Mouse (Mus musculus) Patski (cell line): ENCODE data around the gene Mef2b. TPM values are rescaled to one million over a fixed set of nuclear protein-coding genes. Genes with fewer than 3 reads are reported as not detected.
A peak's percentile ranks its signal among the peaks of the same experiment; 100 is the strongest.
"Not testable (repeated sequence)": the region's sequence is repeated elsewhere in the genome, so short reads cannot be mapped to it uniquely, and the experiment has no call there.

Experiments
- ATAC-seq: fragments of 100-300 bp; one replicate; pipeline ENCODE4 v1.8.0; 2021
- CTCF ChIA-PET: fragments of 350-600 bp; sonication (Branson Sonifier 250); formaldehyde crosslinking; loops from one replicate; lab custom pipeline; 2022; ENCODE audit warnings: inconsistent platforms; lab: Charles Lee
- POLR2A ChIA-PET: fragments of 350-600 bp; sonication (Branson Sonifier 250); formaldehyde crosslinking; loops from one replicate; lab custom pipeline; 2022; ENCODE audit warnings: antibody characterized with exemption, inconsistent platforms; lab: Charles Lee
- DNase-seq: peaks from one replicate; pipeline ENCODE4 v3.0.0-alpha.2; 2011; ENCODE audit warnings: low read depth, low spot score
- H3K27me3 ChIP-seq: fragments of 371-371 bp; one replicate; pipeline ENCODE4 v1.5.1; 2021
- CTCF ChIP-seq: fragments of 100-300 bp; IDR thresholded peaks from one replicate; pipeline ENCODE4 v1.5.1; 2021
- in situ Hi-C: fragments of 300-500 bp; cut with MboI; formaldehyde crosslinking; loops from 3 replicates; pipeline ENCODE4 v1.11.1; 2018; ENCODE audit warnings: low pct_unique_long_range_greater_than_20kb, mixed read lengths
- polyA plus RNA-seq: library from polyadenylated mRNA; unstranded; gene quantifications from one replicate; pipeline ENCODE4 v1.2.3, GENCODE M21; 2021

The Mef2b gene
- polyA plus RNA-seq, 1 experiment from 2014 or later: 0.54 TPM

DNA sequence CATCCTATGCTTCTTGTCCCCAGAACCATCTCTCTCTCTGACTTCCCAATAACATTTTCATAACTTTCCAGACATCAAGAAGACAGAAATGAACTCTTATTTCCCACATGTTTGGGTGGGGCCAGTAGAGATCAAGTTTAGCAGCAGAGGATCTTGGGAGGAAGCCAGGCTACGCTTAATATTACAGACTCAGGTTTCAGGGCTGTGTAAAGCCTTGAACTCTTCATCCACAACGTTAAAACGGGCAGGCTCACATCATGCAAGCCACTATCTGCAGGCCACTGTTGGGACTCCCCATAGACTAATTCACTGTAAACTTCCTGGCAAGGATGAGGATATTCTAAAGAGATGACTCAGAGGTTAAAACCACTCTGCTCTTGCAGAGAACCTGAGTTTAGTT, 74.9 kb downstream of the Mef2b start:
- in situ Hi-C loops: no loop called here
- ChIA-PET POLR2A (no interaction called here), CTCF (interaction anchor here (1.2 kb wide), 1 partner anchor 15 kb away, joined by 3 read pairs; no protein-coding TSS in a partner anchor)
- H3K27me3 ChIP-seq: no peaks in the 10 kb centered on the region
- no peak for DNase-seq
- no peak for ATAC-seq
- no peak for TF ChIP-seq CTCF

DNA sequence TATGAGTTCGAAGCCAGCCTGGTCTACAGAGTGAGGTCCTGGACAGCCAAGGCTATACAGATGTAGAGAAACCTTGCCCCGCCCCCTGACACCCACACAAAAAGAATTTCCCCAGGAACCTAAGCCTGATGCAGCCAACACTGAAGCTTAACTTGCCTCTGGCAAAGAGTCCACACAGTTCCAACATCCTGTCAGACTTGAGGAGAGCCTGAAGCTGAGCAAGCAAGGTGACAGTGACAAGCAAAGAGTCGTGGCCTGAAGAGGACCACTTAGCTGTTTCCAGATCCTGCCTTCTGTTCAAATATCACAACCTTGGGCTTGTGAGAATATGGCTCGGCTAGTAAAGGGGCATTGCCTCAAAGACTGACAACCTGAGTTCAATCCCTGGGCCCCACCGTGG, 75.6 kb downstream of the Mef2b start:
- H3K27me3 ChIP-seq: no peaks in the 10 kb centered on the region
- no peak for TF ChIP-seq CTCF
- no peak for ATAC-seq
- CTCF ChIA-PET: interaction anchor here (1.2 kb wide), 1 partner anchor 15 kb away, joined by 3 read pairs; no protein-coding TSS in a partner anchor
- no peak for DNase-seq
- in situ Hi-C loops: no loop called here
- POLR2A ChIA-PET: no interaction called here

DNA sequence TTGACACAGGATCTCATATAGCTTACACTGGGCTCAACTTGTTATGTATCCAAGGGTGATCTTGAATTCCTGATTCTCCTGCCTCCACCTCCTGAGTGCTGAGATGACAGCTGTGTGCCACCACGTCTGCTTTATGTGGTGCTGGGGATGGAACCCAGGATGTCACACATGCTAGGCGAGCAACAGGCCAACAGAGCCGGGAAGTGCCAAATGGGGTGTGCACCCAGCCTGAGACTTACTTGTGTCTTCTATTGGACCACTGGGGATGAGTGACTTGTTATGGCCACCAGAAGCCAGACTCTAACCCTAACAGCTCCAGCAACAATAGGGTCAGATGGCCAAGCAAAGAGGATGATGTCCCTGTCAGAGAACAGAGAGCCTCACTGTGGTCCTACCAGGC, 76.7 kb downstream of the Mef2b start:
- ATAC-seq, H3K27me3 ChIP-seq, DNase-seq, in situ Hi-C loops: not testable (repeated sequence)
- ChIA-PET POLR2A (interaction anchor here (0.6 to 1.4 kb wide), 2 partner anchors 54 to 163 kb away, joined by 3 to 4 read pairs; no protein-coding TSS in a partner anchor), CTCF (interaction anchor here (0.7 kb wide), 1 partner anchor 10 kb away, joined by 3 read pairs; no protein-coding TSS in a partner anchor)

DNA sequence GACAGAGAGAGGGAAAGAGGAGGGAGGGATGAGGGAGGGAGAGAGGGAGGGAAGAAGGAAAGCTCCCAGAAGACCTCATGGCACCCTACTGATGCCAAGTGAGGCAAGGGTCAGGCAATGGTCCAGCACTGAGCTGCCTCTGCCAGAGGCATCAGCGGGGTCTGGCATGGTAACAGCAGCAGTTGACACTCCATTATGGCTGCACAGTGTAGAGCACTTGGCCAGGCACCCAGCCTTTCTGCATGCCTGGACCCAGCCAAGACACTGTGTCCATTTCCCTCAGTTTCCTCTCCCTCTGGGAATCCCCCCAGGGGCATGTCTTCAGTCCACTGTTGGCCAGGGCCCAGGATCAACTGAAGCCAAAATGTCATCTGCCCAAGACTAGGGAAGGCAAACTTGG, 77.1 kb downstream of the Mef2b start:
- POLR2A ChIA-PET: interaction anchor here (1.4 kb wide), 1 partner anchor 163 kb away, joined by 4 read pairs; no protein-coding TSS in a partner anchor
- CTCF ChIA-PET: no interaction called here
- DNase-seq (peak; percentile 67), ATAC-seq (no peak)
- TF ChIP-seq CTCF: no peak
- H3K27me3 ChIP-seq: no peaks in the 10 kb centered on the region
- in situ Hi-C loops: no loop called here

Other genes with a start within 250 kb of the Mef2b start
- gene Tssk6, start 237.5 kb upstream of the Mef2b start, polyA plus RNA-seq: 3.7 TPM
- 199 TPM for gene Ndufa13, start 237.2 kb upstream of the Mef2b start, polyA plus RNA-seq
- gene Yjefn3, start 237.0 kb upstream of the Mef2b start, polyA plus RNA-seq: 5.3 TPM
- 75.2 TPM for gene Gatad2a, start 143.3 kb upstream of the Mef2b start, polyA plus RNA-seq
- 53.4 TPM for gene Mau2, start 97.0 kb upstream of the Mef2b start, polyA plus RNA-seq
- 37.0 TPM for gene Sugp1, start 96.9 kb upstream of the Mef2b start, polyA plus RNA-seq
- 1.3 TPM for gene Tm6sf2, start 66.8 kb upstream of the Mef2b start, polyA plus RNA-seq
- gene Hapln4, start 56.3 kb upstream of the Mef2b start, polyA plus RNA-seq: 7.3 TPM
- 0.01 TPM for gene Ncan, start 18.8 kb upstream of the Mef2b start, polyA plus RNA-seq
- 35.1 TPM for gene Nr2c2ap, start 8.4 kb upstream of the Mef2b start, polyA plus RNA-seq
- 19.6 TPM for gene Rfxank, start 557 bp upstream of the Mef2b start, polyA plus RNA-seq
- gene Borcs8, start 212 bp upstream of the Mef2b start, polyA plus RNA-seq: 80.3 TPM
- 64.9 TPM for gene Tmem161a, start 32.6 kb downstream of the Mef2b start, polyA plus RNA-seq
- 5.0 TPM for gene Slc25a42, start 72.6 kb downstream of the Mef2b start, polyA plus RNA-seq
- 26.5 TPM for gene Sugp2, start 94.5 kb downstream of the Mef2b start, polyA plus RNA-seq
- 16.4 TPM for gene Armc6, start 94.8 kb downstream of the Mef2b start, polyA plus RNA-seq
- 67.9 TPM for gene Homer3, start 143.1 kb downstream of the Mef2b start, polyA plus RNA-seq
- 48.8 TPM for gene Ddx49, start 162.8 kb downstream of the Mef2b start, polyA plus RNA-seq
- 259 TPM for gene Cope, start 162.8 kb downstream of the Mef2b start, polyA plus RNA-seq
- 2.5 TPM for gene Cers1, start 176.1 kb downstream of the Mef2b start, polyA plus RNA-seq
- 1.1 TPM for gene Gdf1, start 190.1 kb downstream of the Mef2b start, polyA plus RNA-seq
- gene Upf1, start 213.6 kb downstream of the Mef2b start, polyA plus RNA-seq: 44.5 TPM
- gene Comp, start 233.8 kb downstream of the Mef2b start, polyA plus RNA-seq: 0.36 TPM